Mouse (Mus musculus): ENCODE measurements around the gene 5031439G07Rik. TPM values are rescaled to one million over a fixed set of nuclear protein-coding genes. Genes with fewer than 3 reads are reported as not detected.
"Not testable (repeated sequence)": the region's sequence is repeated elsewhere in the genome, so short reads cannot be mapped to it uniquely, and the experiment has no call there.

5031439G07Rik gene
- total RNA-seq, 2 experiments from 2014 or later = 128 to 135 TPM

DNA sequence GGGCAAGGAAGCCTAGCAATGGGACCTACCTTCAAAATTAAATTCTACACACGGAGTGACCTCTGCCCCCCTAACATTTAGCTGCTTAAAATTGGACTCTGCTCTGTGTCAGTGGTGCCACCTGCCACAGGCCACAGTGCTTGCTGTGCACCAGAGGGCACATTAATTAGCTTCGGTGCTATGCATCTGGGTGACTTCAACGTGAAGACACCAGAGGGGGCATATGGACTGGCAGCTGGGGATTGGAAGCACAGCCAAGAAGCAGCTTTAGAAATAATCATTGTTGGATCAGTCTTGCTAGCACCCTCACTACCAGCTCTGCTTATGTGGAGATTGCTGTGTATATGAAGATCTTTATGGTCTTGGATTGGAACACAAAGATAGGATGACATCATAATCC is 75.2 kb downstream of the 5031439G07Rik start:
- DNase-seq (ENCODE audit: extremely low spot score in 1 of 2, low spot score in 2 of 2) = no peak
- intact Hi-C loops (cut with DNase I) = no loop called here

DNA sequence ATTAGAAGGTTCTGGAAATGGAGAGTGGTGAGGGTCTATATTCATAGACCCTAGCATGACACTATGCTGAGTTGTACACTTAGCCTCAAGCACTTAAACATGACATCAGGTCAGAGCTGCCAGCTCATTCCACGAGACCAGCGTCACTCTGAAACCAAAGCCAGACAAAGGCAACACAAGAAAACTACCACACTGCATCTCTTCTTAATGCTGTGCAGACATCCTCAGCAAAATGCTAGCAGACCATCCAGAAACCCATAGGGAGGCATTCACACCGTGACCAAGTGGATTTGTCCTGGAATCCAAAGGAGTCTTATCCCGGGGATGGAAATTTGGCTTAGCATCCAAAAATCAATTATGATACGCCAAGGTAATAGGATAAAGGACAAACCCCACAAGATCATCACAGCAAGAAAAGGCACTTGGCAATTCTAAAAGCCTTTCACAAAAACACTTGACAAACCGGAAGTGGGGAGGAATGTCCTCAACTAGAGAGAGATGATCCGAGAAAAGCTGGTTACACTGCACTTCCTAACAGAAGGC is 84.4 kb downstream of the 5031439G07Rik start:
- no peak for DNase-seq (ENCODE audit: extremely low spot score in 1 of 2, low spot score in 2 of 2)
- intact Hi-C loops (cut with DNase I) = no loop called here

DNA sequence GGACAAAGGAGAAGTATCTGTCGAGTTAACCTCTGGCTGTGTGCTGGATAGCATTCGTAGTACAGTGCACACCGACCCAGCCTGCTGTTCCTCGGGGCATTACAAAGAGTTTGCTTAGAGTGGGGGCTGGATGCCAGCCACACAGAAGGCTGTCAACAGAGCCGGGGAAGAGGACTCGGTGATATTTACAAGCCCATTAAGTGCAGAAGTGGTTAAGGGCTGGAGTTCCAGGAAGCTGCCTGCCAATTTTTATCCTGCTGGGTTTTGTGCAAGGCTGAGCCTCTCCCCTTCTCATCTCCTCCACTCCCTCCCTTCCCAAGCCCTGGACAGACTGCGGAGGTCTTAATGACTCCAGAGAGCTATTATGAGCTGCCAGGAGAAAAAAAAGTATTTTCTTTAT is 90.3 kb downstream of the 5031439G07Rik start:
- intact Hi-C loops (cut with DNase I) = no loop called here
- DNase-seq (ENCODE audit: extremely low spot score in 1 of 2, low spot score in 2 of 2) = no peak

DNA sequence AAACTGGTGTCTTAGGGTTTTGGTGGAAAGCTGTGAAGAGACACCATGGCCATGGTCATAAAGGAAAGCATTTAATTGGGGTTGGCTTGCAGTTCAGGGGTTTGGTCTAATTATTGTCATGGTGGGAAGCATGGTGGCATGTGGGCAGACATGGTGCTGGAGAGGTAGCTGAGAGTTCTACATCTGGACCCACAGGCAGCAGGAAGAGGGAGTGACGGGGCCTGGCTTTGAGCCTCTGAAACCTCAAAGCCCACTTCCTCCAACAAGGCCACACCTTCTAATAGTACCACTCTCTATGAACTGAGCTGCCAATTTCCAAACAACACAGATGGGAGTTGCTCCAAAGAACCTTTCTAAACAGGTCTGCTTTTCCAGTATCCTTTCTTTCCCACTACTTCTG is 91.7 kb downstream of the 5031439G07Rik start:
- intact Hi-C loops (cut with DNase I) = no loop called here

DNA sequence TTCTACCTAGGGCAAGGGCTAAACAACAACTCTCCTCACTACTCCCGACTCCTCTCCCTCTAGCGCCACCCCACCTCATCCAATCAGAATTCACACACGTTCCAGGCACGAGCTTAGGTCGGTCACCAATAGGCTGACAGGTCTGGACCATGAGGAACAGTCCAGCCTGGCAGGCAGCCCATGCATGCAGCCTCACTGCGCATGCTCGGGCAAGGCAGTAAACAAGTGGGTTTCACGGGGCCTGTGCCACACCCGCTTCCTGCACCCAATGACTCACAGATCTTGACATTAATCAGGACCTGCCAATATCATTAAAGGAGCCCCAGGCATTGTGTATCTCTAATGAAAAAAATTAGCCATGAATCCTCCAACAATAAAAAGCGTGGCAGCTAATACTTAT is 92.1 kb downstream of the 5031439G07Rik start:
- DNase-seq (ENCODE audit: extremely low spot score in 1 of 2, low spot score in 2 of 2); intact Hi-C loops (cut with DNase I): not testable (repeated sequence)

More for the DNA sequence above, 91.7 kb downstream of the 5031439G07Rik start:
- DNase-seq (ENCODE audit: extremely low spot score in 1 of 2, low spot score in 2 of 2) = no peak

Small RNAs within 50 kb of the gene (microRNA-seq; reads per million reads assigned to microRNA genes)
- gene Mir1249 = 1,058 reads per million, percentile 78 among the genes with 10 or more reads in this experiment

Other genes with a start within 250 kb of the 5031439G07Rik start
- 1 to 10 TPM; 7.9 to 9.2 TPM for gene Phf21b, start 132.5 kb downstream of the 5031439G07Rik start, total RNA-seq (2021)
- 1 to 10 TPM in 1 of 2 experiments, under 1 TPM in 1; 0.91 to 1.5 TPM for gene Gm29666, start 68.5 kb downstream of the 5031439G07Rik start, total RNA-seq (2021)
- 10 to 100 TPM; 29.1 to 30.8 TPM for gene Nup50, start 65.1 kb downstream of the 5031439G07Rik start, total RNA-seq (2021)
- under 1 TPM; 0.32 to 0.65 TPM for gene Upk3a, start 28.6 kb upstream of the 5031439G07Rik start, total RNA-seq (2021)
- 10 to 100 TPM; 25.4 to 26.3 TPM for gene Fam118a, start 40.4 kb upstream of the 5031439G07Rik start, total RNA-seq (2021)
- gene Smc1b, start 143.4 kb upstream of the 5031439G07Rik start, total RNA-seq (2021) = not detected
- gene Ribc2, start 143.5 kb upstream of the 5031439G07Rik start, total RNA-seq (2021) = not detected
- 10 to 100 TPM; 11.9 to 12.0 TPM for gene Fbln1, start 217.4 kb upstream of the 5031439G07Rik start, total RNA-seq (2021)

Data from left cerebral cortex, postnatal 10 days (tissue).